Mouse (Mus musculus): Measurements from ENCODE around the gene Plppr2. TPM values are rescaled to one million over a fixed set of nuclear protein-coding genes. Genes with fewer than 3 reads are reported as not detected.

Gene Plppr2
- polyA plus RNA-seq (2015; fragmentation: Nextera tagmentation; extraction: Ambion mirVana) = 5.1 and 5.2 TPM in 2 replicates

DNA sequence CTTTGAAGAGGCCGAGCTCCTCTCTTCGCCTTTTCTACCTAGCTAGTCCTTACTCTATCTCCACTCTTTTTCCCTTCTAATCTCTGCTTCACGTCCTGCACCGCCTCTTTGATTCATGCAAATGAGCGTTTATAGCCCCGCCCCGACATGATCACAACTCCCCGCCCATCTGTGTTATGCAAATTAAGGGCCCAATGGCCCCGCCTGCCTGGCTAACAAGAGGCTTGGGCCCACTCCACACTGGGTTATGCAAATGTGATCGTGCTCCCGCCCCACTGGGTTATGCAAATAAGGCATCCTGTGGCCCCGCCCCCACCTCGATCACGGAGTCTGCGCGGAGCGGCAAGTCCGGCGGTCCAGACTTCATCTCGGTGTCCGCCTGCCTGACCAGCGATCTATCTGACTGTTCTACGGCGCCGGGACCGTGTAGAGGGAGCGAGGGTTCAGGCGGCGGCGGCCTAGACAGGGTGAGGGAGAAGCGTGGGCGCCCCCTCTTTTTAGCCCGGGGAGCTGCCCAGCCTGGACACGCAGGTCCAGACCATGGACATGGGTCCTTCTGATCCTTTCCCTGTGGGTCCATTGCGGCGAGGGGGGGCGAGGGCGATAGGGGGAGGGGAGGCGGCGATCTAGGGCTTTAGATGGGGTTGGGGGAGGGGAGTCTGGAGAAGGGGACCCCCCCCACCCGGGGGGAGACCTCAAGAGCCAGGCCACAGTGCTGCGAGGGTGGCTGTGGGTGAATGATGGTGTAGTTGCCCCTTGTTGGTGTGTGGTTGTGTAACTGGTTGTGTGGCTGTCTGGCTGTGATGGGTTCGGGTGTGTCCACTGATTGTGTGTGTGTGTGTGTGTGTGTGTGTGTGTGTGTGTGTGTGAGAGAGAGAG, at the start of gene Plppr2:
Gene Plppr2 (plus strand): TSS at position 342 of the 879 bp plus-strand sequence.
- H3K27me3 ChIP-seq (replicated peaks) = peaks cover 4% of the 10 kb centered on the region; the same call in 1 of the 2 replicates
- H3K4me3 ChIP-seq = peak within 1 kb of the TSS; percentile 62
- 2% methylated on average over 43 of the region's 43 CpGs for WGBS
- H3K4me1 ChIP-seq = peaks cover 9% of the 10 kb centered on the region
- H3K4me2 ChIP-seq = peak within 1 kb of the TSS; percentile 84
- H3K36me3 ChIP-seq = no peaks in the 10 kb centered on the region
- H3K9ac ChIP-seq = peak within 1 kb of the TSS; percentile 83
- H3K27ac ChIP-seq (replicated peaks) = peak within 1 kb of the TSS; percentile 37; the same call in 1 of the 2 replicates
- ATAC-seq (ENCODE audit: extremely low read depth, insufficient number of reproducible peaks, low FRiP score, low TSS enrichment) = peak; percentile 91
- no peaks in the 10 kb centered on the region for H3K9me3 ChIP-seq

- Histone ChIP-seq H3K9me3 (no peaks in the 10 kb centered on the region), H3K4me2 (no peak overlapping the region), H3K36me3 (no peaks in the 10 kb centered on the region), H3K27ac (replicated peaks) (no peak overlapping the region), H3K4me1 (no peaks in the 10 kb centered on the region), H3K9ac (no peak overlapping the region), H3K4me3 (no peak overlapping the region), H3K27me3 (replicated peaks) (peaks cover 11% of the 10 kb centered on the region; the same call in 1 of the 2 replicates)
- ATAC-seq (ENCODE audit: extremely low read depth, insufficient number of reproducible peaks, low FRiP score, low TSS enrichment) = no peak
- 64% methylated on average over 3 of the region's 3 CpGs for WGBS
Measured at GRCm38 (mm10) chr9:21889229-21889628, 47.6 kb upstream of the Plppr2 start.

DNA sequence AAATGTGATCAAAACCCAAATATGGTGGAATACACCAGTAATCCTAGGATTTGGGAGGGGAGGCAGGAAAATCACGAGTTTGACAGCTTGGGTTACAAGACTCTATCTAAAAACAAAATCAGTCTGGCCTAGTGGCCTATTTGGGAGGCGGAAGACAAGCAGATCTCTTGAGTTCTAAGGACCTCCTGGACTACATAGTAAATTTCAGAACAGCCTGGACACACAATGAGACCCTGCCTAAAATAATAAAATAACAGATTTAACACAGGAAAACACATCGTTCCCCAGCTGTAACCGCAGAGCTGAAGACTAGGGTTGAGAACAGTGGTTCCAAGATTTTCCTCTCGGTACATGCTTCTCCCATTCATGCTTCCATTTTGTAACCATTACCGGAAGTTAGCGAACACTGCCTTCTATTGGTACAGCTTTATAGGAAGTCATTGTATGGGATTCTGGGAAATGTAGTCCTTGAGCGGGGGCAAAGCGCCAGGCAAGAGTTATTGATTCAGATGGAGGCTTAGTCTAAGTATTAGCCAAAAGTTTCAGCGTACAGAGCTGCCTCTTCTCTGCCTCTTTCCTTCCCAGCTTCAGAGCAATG, 35.5 kb upstream of the Plppr2 start:
- H3K4me1 ChIP-seq = no peaks in the 10 kb centered on the region
- H3K27me3 ChIP-seq (replicated peaks) = peaks cover 23% of the 10 kb centered on the region
- H3K9me3 ChIP-seq = no peaks in the 10 kb centered on the region
- no peak for ATAC-seq (ENCODE audit: extremely low read depth, insufficient number of reproducible peaks, low FRiP score, low TSS enrichment)
- H3K36me3 ChIP-seq = no peaks in the 10 kb centered on the region
- peak overlapping the region; percentile 55; the same call in 1 of the 2 replicates for H3K9ac ChIP-seq
- H3K27ac ChIP-seq (replicated peaks) = no peak overlapping the region
- H3K4me3 ChIP-seq = peak overlapping the region; percentile 46
- H3K4me2 ChIP-seq = peak overlapping the region; percentile 61
- 12% methylated on average over 10 of the region's 10 CpGs for whole genome bisulfite sequencing

DNA sequence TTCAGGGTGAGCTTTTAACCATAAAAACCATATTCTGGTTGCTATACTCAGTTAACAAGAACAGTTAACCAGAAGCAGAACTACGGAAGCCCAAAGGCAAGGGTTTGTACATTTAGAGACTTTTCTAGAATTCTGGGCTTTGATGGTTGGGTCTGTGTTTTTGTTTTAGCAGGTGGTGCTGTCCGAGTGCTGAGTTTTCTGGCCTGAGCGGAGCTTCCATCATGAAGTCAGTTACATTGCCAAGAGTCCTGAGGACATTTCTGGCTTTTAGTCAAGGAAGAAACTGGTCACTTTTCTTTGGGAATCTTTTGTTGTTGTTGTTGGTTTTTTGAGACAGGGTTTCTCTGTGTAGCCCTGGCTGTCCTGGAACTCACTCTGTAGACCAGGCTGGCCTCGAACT, 32.8 kb upstream of the Plppr2 start:
- H3K27me3 ChIP-seq (replicated peaks) = peaks cover 22% of the 10 kb centered on the region
- no peaks in the 10 kb centered on the region for H3K9me3 ChIP-seq
- no peak overlapping the region for H3K4me3 ChIP-seq
- 84% methylated on average over 4 of the region's 4 CpGs for WGBS
- no peak for ATAC-seq (ENCODE audit: extremely low read depth, insufficient number of reproducible peaks, low FRiP score, low TSS enrichment)
- no peaks in the 10 kb centered on the region for H3K4me1 ChIP-seq
- no peak overlapping the region for H3K9ac ChIP-seq
- H3K4me2 ChIP-seq = no peak overlapping the region
- H3K27ac ChIP-seq (replicated peaks) = no peak overlapping the region
- H3K36me3 ChIP-seq = no peaks in the 10 kb centered on the region

GRCm38 (mm10) chr9:21908216-21908615, 28.6 kb upstream of the Plppr2 start:
- peaks cover 16% of the 10 kb centered on the region for H3K27me3 ChIP-seq (replicated peaks)
- WGBS = 62% methylated on average over 11 of the region's 11 CpGs
- ATAC-seq (ENCODE audit: extremely low read depth, insufficient number of reproducible peaks, low FRiP score, low TSS enrichment) = no peak
- H3K4me2 ChIP-seq = no peak overlapping the region
- no peak overlapping the region for H3K27ac ChIP-seq (replicated peaks)
- H3K4me1 ChIP-seq = no peaks in the 10 kb centered on the region
- no peak overlapping the region for H3K4me3 ChIP-seq
- no peak overlapping the region for H3K9ac ChIP-seq
- H3K9me3 ChIP-seq = no peaks in the 10 kb centered on the region
- H3K36me3 ChIP-seq = no peaks in the 10 kb centered on the region

DNA sequence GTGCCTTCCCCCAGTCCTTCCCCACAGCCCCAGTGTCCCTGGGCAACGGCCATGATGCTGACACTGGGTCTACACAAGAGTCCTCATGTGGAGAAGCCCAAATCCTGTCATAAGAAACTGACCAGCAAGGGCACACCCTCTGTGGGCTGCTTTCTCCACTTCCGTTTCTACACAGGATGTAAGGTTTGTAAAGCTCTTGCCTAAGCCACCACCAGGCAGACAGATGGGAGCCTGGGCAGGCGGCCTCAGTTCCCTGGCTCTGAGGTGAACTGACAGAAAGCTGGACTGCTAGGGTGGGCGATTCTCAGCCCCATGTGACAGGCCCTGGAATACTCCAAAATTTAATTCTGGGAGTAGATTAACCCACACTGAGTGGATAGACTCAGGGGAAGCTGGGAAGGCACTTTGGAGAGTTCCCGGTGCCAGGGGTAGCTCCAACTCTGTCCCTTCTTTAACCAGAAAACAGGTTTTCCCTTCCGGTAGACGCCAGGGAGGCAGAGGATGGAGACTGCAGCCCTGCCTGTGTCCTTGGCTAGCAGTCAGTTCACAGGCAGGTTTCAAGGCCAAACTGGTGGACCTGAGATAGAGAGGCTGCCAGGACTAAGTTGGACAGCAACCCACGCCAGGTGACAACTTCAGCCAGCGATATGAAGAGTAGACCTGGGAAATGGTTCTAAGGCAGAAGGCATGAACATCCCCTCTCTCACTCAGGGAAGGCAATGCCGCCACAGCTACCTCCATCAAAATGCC, 27.2 kb upstream of the Plppr2 start:
- 68% methylated on average over 10 of the region's 10 CpGs for WGBS
- no peak for ATAC-seq (ENCODE audit: extremely low read depth, insufficient number of reproducible peaks, low FRiP score, low TSS enrichment)
- Histone ChIP-seq H3K4me1 (no peaks in the 10 kb centered on the region), H3K27ac (replicated peaks) (no peak overlapping the region), H3K9ac (no peak overlapping the region), H3K36me3 (no peaks in the 10 kb centered on the region), H3K27me3 (replicated peaks) (peaks cover 12% of the 10 kb centered on the region), H3K4me2 (no peak overlapping the region), H3K4me3 (no peak overlapping the region), H3K9me3 (no peaks in the 10 kb centered on the region)

DNA sequence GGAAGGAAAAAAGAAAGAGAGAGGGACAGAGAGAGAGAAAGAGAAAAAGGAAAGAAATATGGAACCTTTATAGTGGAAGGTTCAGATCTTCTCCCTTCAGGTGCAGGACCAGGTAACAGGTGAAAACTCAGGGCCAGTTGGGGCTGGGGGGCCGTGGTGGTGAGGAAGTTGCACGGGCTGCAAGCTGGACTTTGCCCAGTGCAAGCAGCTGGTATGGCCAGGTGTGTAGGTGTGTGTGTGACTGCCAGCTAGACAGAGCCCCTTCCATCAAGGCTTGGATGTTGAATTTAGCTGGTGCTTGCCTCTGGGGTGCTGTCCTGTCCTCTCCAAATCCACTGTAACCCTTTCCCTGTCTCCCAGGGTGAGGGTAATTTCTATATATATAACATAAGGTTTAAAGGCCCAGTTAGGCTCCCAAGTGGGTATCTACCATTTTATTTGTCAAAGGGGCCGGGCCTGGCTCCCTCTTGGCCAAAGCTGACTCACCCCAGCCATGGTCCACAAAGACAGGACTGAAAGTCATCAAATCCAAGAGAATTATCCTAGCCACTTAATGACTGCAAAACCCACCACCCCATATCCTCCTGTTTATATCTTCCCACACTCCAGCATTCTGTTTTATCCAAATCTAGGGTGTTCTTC, 19.9 kb upstream of the Plppr2 start:
- no peak for ATAC-seq (ENCODE audit: extremely low read depth, insufficient number of reproducible peaks, low FRiP score, low TSS enrichment)
- H3K27ac ChIP-seq (replicated peaks) = no peak overlapping the region
- H3K36me3 ChIP-seq = peaks cover 2% of the 10 kb centered on the region; the same call in 1 of the 2 replicates
- WGBS = 63% methylated on average over 3 of the region's 3 CpGs
- H3K9me3 ChIP-seq = no peaks in the 10 kb centered on the region
- peak overlapping the region; percentile 97 for H3K4me2 ChIP-seq
- H3K27me3 ChIP-seq (replicated peaks) = peaks cover 11% of the 10 kb centered on the region
- peaks cover 17% of the 10 kb centered on the region for H3K4me1 ChIP-seq
- peak overlapping the region; percentile 82 for H3K9ac ChIP-seq
- peak overlapping the region; percentile 75 for H3K4me3 ChIP-seq

GRCm38 (mm10) chr9:21917493-21918034, 19.3 kb upstream of the Plppr2 start:
- 2% methylated on average over 35 of the region's 35 CpGs for WGBS
- Histone ChIP-seq H3K27me3 (replicated peaks) (peaks cover 11% of the 10 kb centered on the region), H3K9me3 (no peaks in the 10 kb centered on the region), H3K4me2 (peak overlapping the region; percentile 97), H3K4me3 (peak overlapping the region; percentile 75), H3K27ac (replicated peaks) (no peak overlapping the region), H3K9ac (peak overlapping the region; percentile 82), H3K4me1 (peaks cover 17% of the 10 kb centered on the region), H3K36me3 (peaks cover 2% of the 10 kb centered on the region; the same call in 1 of the 2 replicates)
- no peak for ATAC-seq (ENCODE audit: extremely low read depth, insufficient number of reproducible peaks, low FRiP score, low TSS enrichment)

DNA sequence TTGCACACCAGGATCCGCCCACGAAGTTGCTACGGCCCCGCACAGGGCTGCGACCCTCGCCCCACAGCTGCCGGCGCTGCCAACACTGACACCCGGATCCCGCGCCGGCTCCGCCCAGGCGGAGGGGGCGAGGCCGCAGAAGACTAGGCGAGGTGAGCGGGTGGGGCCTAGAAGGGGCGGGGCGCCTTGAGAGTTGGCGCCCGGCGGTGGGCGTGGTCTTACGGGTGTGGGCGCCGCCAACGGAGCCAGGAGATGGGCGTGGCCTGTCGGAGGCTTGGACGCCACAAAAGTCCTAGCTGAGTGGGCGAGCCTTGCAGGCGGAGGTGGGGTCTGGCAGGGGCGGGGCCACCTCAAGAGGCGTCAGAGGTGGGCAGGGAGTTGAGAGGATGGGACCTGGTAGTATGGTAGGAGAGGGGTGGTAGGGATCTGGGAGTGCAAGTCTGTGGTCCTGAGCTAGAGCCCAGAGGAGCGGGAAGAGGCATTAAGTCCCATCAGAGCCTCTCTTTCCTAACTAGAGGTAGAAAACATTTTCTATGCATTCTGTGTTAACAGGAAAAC, 18.7 kb upstream of the Plppr2 start, which contains the start of gene Rab3d:
Gene Rab3d (minus strand): TSS at position 158 of the 558 bp plus-strand sequence.
- Histone ChIP-seq H3K9ac (peak within 1 kb of the TSS; percentile 82), H3K9me3 (no peaks in the 10 kb centered on the region), H3K27ac (replicated peaks) (peak within 1 kb of the TSS; percentile 34; the same call in 1 of the 2 replicates), H3K4me1 (peaks cover 19% of the 10 kb centered on the region), H3K27me3 (replicated peaks) (peaks cover 11% of the 10 kb centered on the region), H3K4me2 (peak within 1 kb of the TSS; percentile 97), H3K4me3 (peak within 1 kb of the TSS; percentile 75), H3K36me3 (peaks cover 2% of the 10 kb centered on the region; the same call in 1 of the 2 replicates)
- ATAC-seq (ENCODE audit: extremely low read depth, insufficient number of reproducible peaks, low FRiP score, low TSS enrichment) = peak; percentile 89
- WGBS = under 1% methylated on average over 36 of the region's 36 CpGs

GRCm38 (mm10) chr9:21918692-21919384, 18.0 kb upstream of the Plppr2 start:
- Histone ChIP-seq H3K27me3 (replicated peaks) (peaks cover 11% of the 10 kb centered on the region), H3K4me3 (peak overlapping the region; percentile 75), H3K27ac (replicated peaks) (peak overlapping the region; percentile 34; the same call in 1 of the 2 replicates), H3K9ac (peak overlapping the region; percentile 33; the same call in 1 of the 2 replicates), H3K9me3 (no peaks in the 10 kb centered on the region), H3K4me2 (peak overlapping the region; percentile 97), H3K4me1 (peaks cover 26% of the 10 kb centered on the region), H3K36me3 (peaks cover 2% of the 10 kb centered on the region; the same call in 1 of the 2 replicates)
- 18% methylated on average over 5 of the region's 5 CpGs for WGBS
- ATAC-seq (ENCODE audit: extremely low read depth, insufficient number of reproducible peaks, low FRiP score, low TSS enrichment) = no peak

All from heart, embryonic 13.5 days (tissue).